Mouse (Mus musculus) heart, postnatal 25 days (tissue): ENCODE measurements at regions not wholly inside any gene's neighbourhood (a gene's known extent, or its start where the extent isn't known, plus 50 kb on each side); places are given as distances from the start of the nearest gene placed in this dataset.

Experiments
- DNase-seq: peaks from one replicate; pipeline ENCODE4 v3.0.0; 2022; ENCODE audit warnings: low spot score
- intact Hi-C: fragments of 180-260 bp; cut with DNase I; formaldehyde crosslinking; loops from one replicate; pipeline ENCODE4 v1.15.1; 2025

- intact Hi-C loops: loop anchor here (1.0 to 10.0 kb wide), 3 partner anchors 169 to 552 kb away; partner anchors contain the start of gene Srd5a3
- no peak for DNase-seq
These were observed 50.3 kb upstream of the Nmu start for GRCm38 (mm10) chr5:76413886-76414285.

GRCm38 (mm10) chr5:76416256-76416655, 52.7 kb upstream of the Nmu start:
- no peak for DNase-seq
- intact Hi-C loops: loop anchor here (10.0 kb wide), 2 partner anchors 171 to 271 kb away; partner anchors contain the start of gene Srd5a3

DNA sequence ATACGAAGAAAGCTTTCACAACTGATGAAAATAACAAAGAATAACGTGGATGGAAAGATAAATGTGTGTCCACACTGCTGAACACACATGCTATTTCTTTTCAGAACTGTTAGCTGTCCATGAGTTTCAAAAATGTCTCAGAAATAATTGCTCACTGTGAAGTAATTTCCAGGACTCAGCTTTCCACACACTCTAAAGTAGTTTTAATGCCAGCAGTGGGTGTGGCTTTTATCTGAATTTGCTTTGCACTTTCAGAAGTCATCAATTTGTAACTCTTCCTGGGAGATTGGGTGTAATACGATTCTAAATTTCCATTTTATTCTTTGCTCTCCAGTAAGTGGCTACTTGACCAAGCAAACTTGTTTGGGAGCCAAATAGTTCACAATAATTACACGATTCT, 53.5 kb upstream of the Nmu start:
- no peak for DNase-seq
- intact Hi-C loops: loop anchor here (10.0 kb wide), 2 partner anchors 172 to 272 kb away; partner anchors contain the start of gene Srd5a3

- no peak for DNase-seq
- intact Hi-C loops: loop anchor here (10.0 kb wide), 2 partner anchors 174 to 274 kb away; partner anchors contain the start of gene Srd5a3
These were observed 55.6 kb upstream of the Nmu start for GRCm38 (mm10) chr5:76418901-76419823.

GRCm38 (mm10) chr5:76419841-76420240, 56.3 kb upstream of the Nmu start:
- DNase-seq: no peak
- intact Hi-C loops: loop anchor here (10.0 kb wide), 2 partner anchors 175 to 275 kb away; partner anchors contain the start of gene Srd5a3

DNA sequence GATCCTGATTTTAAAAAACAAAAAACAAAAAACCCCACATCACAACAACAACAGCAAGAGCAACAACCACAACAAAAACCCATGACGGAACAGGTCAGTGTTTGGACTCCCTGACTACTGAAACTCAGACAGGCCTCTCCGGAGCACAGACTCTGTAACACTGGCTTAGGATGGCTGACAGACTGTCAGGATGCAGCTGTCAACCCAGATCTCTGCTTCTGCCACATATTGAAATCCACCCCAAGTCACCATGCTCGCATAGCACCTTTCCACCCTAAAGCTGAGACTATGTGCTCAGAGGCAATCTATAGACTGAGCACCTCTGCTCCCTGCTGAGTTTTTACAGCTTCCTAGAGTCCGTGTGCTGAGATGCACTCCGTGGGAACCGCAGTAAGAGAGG, 57.0 kb upstream of the Nmu start:
- DNase-seq: no peak
- intact Hi-C loops: no loop called here

GRCm38 (mm10) chr5:76423593-76423992, 60.0 kb upstream of the Nmu start:
- DNase-seq: no peak
- intact Hi-C loops: no loop called here

- intact Hi-C loops: no loop called here
These were observed 58.2 kb upstream of the Gm7271 start for GRCm38 (mm10) chr5:76425680-76426079.

GRCm38 (mm10) chr5:76427581-76427980, 56.3 kb upstream of the Gm7271 start:
- no peak for DNase-seq
- intact Hi-C loops: no loop called here

More at GRCm38 (mm10) chr5:76425680-76426079, 58.2 kb upstream of the Gm7271 start:
- DNase-seq: no peak

GRCm38 (mm10) chr5:76429441-76429840, 54.4 kb upstream of the Gm7271 start:
- DNase-seq: no peak
- intact Hi-C loops: no loop called here

DNA sequence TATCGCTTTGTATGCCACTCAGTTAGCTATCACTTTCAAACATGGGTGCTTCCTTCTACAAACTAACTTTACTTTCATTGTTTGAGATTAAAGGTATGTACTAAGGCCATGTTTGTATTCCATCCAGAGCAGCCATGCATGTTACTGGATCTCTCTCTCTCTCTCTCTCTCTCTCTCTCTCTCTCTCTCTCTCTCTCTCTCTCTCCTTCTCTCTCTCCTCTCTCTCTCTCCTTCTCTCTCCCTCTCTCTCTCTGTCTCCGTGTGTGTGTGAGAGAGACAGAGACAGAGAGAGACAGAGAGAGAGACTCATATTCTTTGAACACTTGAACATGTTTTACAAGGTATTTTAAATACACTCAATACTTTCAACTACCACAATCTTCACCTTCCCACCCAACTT, 50.2 kb upstream of the Gm7271 start:
- intact Hi-C loops: no loop called here
- no peak for DNase-seq
